Mouse (Mus musculus) adrenal gland, adult (tissue): ENCODE results near the gene Rtp3.
A peak's percentile ranks its signal among the peaks of the same experiment; 100 is the strongest.

Experiments
- DNase-seq, 2 experiments: peaks; one replicate each; pipeline ENCODE4 v3.0.0; 2022 to 2023; ENCODE audit warnings: low spot score in 1 of 2; ENCODE audit not compliant: inconsistent age in 2 of 2

The Rtp3 gene

DNA sequence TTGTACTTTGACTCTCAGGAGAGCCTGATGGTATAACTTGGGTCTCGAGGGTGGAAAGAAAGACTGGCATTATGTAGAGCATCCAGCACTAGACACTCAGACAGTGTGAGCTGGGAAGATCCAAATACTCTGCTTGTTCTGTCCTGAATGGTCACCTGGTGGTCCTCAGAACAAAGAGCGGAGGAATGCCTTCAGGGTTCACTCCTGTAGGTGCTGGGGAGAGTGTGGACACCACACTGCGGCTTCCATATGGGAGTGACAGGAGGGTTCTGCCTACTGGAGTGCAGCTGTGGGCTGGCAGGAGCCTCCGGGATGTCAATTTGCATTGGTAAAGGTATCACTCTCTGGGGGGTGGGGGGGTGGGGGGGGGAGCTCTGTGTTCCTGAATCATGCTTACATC, 8.0 kb downstream of the Rtp3 start:
- no peak for DNase-seq

DNA sequence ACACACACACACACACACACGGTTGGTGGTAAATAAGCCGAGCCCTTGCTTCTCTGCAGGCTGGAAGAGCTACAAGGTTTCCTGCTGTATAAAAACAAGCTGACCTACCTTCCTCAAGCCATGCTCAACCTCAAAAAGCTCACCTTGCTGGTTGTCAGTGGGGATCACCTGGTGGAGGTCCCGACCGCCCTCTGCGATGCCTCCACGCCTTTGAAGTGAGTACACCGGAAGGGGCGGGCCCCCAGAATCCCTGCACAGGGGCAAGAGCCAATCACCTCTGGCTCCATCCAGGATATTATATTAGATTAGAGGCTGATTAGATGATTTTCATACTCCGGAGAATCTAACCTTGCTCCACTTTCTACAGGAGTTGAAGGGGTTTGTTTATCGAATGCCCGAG, 11.0 kb downstream of the Rtp3 start:
- DNase-seq, result no peak

DNA sequence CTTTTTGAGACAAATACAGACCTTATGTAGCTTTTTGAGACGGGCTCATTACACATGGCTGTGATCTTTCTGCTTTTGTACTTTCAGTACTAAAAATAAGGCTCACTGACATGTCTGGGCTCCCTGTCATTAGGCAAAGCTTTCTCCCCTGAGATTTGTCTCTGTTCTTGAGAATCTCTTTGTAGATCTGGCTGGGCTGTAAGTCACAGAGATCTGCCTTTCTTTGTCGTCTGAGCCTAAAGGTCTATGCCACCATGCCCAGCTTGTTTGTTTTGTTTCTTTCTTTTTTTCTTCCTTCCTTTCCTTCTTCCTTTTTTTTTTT, 24.5 kb downstream of the Rtp3 start:
- DNase-seq, result no peak

DNA sequence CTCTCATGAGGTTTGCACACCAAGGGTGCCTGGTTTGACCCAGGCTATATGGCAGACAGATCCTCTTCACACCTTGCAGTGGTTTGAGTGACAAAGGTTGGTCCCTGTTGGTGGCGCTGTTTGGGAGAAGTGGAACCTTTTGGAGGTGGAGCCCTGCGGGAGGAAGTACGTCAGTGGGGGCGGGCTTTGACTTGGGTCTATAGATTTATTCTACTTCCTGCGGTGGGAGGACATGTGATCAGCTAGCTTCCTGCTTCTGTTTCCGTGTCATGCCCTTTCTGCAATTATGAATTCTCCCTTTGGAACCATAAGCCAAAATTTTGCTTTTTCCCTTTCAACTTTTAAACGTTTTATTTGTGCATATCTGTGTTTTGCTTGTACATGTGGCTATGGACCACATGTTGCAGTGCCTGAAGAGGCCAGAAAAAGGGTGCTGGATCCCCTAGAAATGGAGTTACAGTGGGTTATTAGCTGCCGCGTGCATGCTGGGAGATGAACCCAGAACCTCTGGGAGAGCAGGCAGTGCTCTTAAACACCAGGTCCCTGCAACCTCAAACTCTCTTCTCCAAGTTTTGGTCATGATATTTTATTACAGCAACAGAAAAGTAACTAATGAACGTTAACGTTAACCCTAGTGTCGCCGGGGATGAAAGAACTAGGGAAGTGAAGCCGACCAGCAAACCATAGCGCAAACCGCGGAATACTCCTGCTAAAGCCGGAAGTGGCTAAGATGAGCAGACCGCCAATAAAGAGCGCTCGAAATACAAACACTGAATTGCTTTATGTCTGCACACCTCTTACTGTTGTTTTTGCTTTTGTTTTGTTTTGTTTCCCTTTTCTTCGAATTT, 25.1 kb downstream of the Rtp3 start:
- DNase-seq, result no peak

DNA sequence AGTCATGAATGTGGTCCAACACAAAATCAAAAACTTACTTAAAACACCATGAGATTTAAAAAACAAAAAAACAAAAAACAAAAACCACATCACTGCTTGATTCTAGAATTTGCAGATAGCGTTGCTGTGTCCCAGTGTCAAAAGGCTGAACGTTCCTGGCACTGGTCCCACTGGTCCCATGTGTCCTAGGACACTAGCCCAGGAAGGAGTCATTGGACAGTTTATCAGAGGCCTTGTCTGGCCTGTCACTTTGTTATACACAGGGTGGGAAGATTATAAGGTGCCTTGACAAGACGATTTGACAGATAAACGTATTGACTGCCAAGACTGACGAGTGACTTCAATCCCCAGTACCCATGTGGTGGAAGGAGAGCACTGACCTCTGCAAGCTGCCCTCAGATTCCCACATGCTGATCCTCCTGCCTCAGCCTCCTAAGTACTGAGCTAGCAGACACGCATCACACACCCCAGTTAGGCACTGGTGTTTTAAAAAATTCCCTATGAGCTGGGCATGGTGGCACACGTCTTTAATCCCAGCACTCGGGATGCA, 26.7 kb downstream of the Rtp3 start:
- peak in 1 of 2 experiments; percentile 53 for DNase-seq

DNA sequence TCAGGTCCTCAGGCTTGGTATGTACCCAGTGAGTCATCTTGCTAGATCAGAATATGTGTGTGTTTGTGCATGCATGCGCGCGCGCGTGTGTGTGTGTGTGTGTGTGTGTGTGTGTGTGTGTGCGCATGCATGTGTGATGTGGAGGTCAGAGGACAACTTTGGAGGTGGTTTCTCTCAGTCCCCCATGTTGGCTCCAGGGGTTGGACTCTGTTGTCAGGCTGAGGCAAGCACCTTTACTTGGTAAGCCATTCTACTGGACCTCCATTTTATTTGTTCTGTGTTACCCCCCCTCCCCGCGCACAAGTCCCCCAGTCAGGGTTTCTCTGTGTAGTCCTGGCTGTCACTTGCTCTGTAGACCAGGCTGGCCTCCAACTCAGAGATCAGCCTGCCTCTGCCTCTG, 29.0 kb downstream of the Rtp3 start:
- DNase-seq, result no peak

DNA sequence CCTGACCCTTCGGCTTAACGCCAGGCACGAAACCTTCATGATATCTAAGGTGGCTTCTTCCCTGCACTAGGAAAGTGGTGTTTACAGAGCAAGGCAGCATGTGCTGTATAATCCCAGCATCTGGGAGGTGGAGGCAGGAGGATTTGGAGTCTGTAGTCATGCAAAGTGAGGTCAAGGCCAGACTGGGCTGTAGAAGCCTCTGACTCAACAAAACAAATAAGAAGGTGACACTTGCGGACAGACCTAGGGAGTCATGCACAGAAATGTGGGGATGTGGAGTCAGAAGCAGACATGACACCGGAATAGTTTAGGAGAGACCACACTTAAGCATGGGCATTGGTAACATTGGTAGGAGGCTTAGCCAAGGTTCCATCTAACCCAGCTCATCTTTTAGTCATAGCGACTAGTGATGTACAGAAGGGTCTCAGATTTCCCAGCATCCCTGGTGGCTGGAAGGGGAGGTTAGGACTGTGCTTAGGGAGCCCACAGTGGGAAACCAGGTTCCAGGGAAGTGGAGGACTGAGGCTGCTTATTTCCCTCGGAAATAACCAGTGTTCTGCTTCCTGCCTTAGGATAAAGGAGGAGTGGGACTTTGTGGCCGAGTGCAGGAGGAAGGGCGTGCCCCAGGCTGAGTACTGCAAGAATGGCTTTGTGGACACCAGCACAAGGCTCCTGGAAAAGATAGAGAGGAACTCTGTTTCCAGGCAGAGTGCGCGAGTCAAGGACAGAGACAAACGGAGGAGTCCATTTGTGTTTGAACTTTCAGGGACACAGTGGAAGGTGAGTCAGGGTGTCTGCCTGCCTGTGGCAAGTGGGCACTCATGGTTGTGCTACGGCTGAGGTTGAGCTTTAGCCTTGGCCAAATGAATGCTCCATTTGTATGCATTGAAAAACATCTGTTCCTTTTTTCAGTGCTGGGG, 29.9 kb downstream of the Rtp3 start:
- peak; percentile 79 to 90 for DNase-seq

DNA sequence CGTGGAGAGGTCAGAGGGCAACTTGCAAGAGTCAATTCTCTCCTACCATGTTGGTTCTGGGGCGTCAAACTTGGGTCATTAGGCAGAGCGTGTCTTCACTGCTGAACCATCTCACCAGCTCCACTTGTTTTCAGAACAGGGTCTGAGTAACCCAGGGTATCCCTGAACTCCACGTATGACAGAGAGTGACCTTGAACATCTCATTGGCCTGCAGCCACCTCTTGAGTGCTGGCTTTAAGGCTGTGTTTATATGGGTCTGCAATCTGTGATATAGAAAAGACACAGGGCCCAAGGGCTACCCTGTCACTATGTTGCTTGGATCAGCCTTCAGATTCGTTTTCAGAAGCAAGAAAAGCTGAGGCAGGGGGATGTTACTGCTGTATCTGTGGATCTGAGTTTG, 30.7 kb downstream of the Rtp3 start:
- DNase-seq, result peak in 1 of 2 experiments; percentile 64

DNA sequence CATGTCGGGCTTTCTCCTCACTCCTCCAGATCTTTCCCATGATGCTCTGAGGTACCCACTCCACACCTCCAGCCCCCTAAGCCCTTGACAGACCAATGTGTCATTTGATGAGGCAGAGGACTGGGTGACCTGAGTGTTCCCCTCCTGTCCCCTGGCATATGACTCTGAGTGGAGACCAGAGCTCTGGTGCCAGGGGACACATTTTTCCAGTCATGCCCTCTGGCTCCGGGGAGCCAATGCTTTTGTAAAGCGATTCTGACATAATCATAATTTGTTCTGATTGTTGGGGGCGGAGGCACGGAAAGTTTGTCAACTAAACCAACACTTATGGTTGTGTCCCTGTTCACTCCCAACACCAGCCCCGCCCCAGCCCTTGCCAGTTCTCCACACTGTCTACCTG, 34.4 kb downstream of the Rtp3 start:
- no peak for DNase-seq

DNA sequence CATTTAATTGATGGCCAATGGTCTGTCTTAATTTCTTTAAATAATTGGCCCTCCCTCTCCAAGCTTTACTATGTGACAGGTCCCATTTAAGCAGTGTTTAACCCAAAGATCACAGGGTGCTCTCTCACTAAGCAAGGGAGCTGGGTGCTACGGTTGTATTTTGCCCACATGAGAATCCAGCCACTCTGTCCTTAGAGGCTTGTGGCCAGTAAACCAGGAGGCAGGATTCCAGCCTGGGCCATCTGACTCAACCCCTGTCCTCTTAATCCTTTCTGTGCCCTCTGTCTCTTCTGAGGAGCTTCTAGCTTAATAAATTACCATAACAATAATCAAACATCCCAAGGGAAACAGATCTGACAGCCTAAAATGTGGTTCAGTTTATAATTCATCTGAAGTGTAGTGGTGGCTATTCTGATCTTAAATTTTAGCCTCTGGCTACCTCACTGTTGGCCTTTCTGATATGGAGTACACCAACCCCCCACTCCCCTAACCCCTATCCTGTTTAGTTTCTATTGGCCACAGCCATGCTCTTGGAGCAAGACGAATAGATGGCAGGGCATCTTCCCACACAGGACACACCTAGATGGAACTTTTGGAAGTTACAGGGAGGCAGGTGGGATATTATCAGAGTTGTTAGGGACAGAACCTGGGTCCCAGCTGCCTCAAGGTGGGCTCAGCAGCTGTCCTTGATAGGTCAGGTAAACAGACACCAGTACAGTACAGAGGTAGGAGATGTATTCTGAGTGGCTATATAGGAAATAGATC, 35.5 kb downstream of the Rtp3 start:
- DNase-seq, result peak in 1 of 2 experiments; percentile 59

DNA sequence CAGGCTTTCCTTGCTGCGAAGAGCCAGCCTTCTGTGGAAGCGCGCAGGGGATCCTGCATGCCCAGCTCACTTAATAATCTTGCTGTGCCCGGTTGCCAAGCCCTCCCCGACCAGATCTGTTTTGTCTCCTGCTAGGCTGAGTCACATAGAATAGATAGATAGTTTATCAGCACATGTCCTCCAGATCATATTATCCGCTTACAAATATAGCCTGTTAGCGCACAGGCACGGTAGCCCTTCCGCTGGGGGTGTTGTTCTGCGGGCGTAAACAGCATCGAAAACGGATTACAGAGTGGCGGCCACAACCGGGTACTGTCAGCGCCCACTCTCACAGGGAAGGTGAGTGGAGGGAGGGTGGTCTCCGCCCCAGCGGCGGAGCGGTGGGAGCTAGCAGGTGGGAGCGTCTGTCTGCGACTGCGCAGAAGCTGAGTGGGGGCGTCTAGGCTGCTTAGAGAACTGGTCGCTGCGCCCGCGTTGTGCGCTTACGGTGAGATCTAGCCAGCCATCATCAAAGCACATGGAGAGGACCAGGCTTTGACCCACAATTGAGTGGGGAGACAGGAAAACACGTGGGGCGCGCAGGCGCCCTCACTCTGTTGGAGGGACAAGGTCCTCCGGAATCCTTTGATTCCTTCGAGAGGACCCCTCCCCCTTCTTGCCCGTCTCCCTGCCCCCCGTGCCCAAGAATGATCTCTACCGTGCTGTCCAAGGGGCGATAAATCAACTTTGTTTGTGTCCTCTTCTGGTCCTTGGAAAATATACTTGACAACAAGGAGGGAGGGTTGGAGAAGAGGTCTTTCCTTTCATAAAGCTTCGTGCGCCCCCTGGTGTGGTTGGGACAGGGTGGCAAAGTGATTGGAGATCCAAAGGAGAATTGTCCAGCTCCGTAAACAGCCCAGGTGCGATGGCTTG, 36.6 kb downstream of the Rtp3 start:
- DNase-seq, result peak; percentile 83 to 94

DNA sequence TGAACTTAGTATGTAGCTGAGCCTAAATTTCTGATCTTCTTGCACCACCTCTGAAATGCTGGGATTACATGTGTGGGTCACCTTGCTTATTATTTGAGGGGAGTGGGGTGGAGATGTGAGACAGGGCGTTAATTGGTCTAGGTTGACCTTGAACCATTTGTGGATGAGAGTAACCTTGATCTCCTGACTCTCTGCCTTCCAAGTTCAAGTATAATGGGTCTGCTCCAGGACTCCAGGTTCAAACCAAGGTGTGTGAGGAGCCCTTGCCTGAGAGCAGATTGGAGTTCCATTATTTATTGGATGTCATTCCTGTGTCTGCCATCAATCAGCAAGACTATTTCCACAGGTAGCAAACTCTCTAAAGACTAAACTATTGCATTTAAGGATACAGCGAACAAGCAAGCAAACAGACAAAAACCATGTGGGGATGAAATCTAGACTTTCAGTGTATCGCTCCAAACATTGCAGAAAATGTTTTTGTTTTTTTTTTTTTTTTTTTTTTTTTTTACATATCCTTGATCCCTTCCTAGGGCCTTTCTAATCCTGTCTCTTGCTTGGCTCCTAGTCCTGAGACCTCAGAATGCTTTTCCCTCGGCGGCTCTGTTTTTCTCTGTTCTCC, 37.3 kb downstream of the Rtp3 start:
- peak in 1 of 2 experiments; percentile 47 for DNase-seq

DNA sequence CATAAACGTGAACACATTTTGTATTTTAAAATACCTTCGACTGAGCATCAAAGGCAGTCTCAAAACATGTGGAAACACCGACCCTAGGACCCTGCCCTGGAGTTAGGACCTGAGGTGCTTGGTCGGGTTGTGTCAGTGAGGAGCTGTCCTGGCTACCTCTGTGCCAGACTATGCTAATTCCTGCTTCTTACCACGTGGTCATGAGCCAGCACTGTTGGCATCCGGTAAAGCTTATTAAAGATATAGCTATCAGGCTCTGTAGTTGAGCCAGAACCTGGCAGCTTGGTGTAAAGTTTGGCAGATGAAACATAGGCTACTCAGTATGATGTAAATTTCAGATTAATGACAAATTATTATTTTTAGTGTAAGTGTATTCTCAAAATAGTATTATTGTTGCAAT, 38.0 kb downstream of the Rtp3 start:
- no peak for DNase-seq

DNA sequence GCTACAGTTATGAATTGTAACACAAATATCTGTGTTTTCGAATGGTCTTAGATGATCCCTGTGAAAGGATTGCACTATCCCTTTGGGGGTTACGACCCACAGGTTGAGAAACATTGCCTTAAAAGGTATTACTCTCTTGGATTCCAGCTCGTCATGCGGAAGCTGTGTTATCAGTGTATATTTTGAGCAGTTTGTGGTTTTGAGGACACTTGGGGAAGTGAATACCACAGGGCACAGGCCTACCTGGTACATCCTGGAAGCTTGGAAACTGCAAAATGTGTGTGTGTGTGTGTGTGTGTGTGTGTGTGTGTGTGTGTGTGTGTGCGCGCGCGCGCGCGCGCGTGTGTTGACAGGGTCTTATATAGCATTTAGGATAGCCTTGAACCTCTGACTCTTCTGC, 38.5 kb downstream of the Rtp3 start:
- DNase-seq, result no peak

DNA sequence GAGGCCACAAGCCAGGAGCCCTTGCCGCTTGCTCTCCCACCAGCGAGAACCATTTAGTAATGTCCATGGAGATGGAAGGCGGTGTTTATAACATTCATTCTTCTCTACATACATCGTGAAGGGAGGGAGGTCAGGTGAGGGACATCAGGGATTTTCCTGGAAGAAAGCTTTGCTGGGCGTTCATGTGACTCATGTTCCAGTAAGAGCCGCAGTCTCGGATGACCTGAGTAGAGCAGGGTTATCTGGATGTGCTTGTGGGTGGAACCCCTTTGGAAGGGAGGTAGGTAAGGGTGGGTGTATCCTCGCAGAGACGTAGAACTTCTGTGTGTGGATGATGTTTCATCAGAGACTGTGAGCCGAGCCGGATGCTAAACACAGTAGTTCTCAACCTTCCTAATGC, 39.0 kb downstream of the Rtp3 start, which contains the start of gene Lrrc2:
Gene Lrrc2, plus strand, starts transcription at position 149 of the 400 bp plus-strand sequence.
- no peak for DNase-seq

DNA sequence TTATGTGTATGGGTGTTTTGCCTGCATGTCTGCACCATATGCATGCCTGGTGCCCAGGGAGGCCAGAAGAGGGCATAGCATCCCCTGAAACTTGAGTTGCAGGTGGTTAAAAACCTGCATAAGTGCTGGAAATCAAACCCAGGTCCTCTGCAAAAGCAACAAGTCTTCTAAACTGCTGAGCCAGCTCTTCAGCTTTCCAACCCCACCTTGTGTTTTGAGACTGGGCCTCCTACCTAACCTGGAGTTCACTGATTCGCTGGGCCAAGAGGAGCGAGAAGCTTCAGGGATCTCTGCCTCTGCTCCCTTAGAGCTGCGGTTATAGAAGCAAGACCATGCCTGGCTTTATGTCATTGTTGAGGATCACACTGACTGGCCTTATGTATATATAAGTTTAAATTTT, 40.3 kb downstream of the Rtp3 start:
- no peak for DNase-seq

DNA sequence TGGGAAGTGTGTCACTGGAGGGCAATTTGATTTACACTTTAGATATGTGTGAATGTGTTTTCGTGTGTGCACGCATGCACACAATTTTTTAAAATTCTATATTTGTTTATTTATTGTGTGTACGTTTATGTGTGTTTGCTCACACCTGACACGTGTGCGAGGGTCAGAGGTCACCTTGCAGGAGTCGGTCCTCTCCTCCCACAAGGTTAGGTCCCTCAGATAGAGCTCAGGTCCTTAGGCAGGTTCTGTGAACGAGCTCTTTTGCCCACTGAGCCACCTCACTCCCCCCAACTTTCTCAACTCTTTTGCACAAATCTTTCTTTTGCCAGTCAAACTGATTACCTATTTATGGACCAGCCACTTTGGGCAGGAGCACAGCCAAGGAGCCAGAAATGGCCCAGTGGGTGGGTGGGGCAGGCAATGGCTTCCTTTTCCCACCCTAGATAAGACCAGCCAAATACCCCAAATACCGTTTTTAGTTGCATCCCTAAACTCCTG, 41.5 kb downstream of the Rtp3 start:
- DNase-seq, result no peak

DNA sequence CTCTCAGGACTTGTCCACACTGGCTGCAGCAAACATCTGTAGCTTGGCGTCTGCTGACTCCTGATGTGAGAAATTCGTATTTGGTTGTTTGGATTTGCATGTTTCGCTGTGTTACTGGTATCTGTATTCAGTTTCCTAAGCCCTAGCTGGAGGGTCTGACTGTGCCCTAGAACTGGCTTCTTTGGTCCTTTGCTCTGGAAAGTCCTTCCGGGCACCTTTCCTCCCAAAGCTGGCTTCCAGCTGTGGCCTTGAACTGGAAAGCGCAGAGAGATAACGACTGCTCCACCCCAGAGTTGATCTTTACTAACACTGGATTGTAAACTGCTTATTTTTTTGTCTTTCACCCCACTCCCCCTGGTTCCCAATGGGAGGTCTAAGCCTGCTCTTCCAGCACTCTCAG, 42.5 kb downstream of the Rtp3 start:
- peak in 1 of 2 experiments; percentile 58 for DNase-seq

DNA sequence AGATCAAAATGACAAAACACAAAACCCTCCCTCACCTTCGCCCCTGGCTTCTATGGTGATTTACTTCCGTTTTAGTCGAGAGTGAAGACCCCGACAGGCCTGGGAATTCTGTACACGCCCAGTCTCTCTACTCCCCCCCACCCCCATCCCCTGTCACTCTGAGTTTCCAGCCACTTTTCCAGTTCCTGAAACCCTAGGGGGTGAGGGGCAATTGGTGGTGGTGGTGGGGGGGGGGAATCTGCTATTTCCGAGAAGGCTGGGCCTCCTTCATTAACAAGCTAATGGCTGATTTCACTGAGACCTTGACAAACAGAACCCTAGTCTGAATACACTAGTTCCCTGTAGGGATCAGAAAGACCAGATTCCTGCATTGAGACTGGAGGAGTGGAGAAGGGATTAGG, 43.1 kb downstream of the Rtp3 start:
- no peak for DNase-seq
